Mouse (Mus musculus): ENCODE measurements at regions not wholly inside any gene's neighbourhood (a gene's known extent, or its start where the extent isn't known, plus 50 kb on each side); places are given as distances from the start of the nearest gene placed in this dataset.

GRCm38 (mm10) chr14:13192746-13193145, 91.8 kb upstream of the Synpr start:
- no peak for TF ChIP-seq CTCF (conservative IDR thresholded peaks at IDR 0.05; ENCODE audit: insufficient read depth, insufficient read length, low read depth, low read length)
- TF ChIP-seq POLR2A (IDR thresholded peaks at IDR 0.05; ENCODE audit: low read depth, low read length), result no peak
